Mouse (Mus musculus): ENCODE results near the gene Mfsd12. TPM values are rescaled to one million over a fixed set of nuclear protein-coding genes. Genes with fewer than 3 reads are reported as not detected.

Gene Mfsd12
- total RNA-seq, 2 experiments from 2014 or later: 15.9 to 29.7 TPM

DNA sequence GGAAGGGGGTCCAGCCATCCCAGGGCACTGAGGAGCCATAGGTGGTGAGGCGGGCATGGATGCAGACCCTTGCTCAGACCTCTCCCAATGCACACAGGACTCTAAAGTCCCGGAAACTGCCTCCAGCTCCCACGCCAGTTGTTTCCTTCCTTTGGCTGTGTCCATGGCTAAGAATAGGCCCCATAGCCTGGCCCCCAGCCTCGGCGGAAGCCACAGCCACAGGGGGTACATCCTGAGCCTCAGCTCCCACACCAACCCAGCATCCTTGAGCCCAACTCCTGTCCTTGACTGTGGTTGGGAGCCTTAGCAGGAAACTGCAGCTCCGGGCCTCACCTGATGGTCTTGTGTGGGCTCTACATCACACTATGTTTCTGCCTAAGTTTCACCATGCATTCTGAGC is 30.4 kb upstream of the Mfsd12 start:
- no peak for ATAC-seq (replicated peaks; ENCODE audit: low FRiP score, poor library complexity, severe bottlenecking)

DNA sequence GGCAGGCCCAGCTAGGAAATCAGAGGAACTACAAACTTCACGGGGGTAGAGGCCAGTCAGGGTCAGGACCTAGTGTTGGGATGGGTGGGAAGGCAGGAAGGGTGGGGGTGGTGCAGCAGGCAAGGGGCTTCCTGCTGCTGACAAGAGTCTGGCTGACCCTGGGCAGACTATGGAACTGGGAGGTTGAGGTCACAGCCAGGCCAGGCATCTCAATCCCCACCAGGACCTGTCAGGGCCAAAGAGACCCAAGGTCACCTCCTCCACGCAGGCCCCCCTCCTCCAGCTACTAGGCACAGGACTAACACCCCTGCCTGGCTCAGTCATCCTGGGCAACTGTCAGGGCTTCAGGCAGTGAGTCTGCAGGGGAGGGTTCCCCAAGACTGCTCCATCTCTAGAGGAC is 29.3 kb upstream of the Mfsd12 start:
- no peak for ATAC-seq (replicated peaks; ENCODE audit: low FRiP score, poor library complexity, severe bottlenecking)

GRCm38 (mm10) chr10:81328386-81328785 is 28.9 kb upstream of the Mfsd12 start, which contains the start of gene Tbxa2r:
TSS of gene Tbxa2r (plus strand) at chr10:81328731.
- ATAC-seq (replicated peaks; ENCODE audit: low FRiP score, poor library complexity, severe bottlenecking): 0 out of 2 replicates have a peak, but pooled peaks have one; percentile 17

GRCm38 (mm10) chr10:81329194-81329975 is 27.9 kb upstream of the Mfsd12 start:
- ATAC-seq (replicated peaks; ENCODE audit: low FRiP score, poor library complexity, severe bottlenecking): no peak

DNA sequence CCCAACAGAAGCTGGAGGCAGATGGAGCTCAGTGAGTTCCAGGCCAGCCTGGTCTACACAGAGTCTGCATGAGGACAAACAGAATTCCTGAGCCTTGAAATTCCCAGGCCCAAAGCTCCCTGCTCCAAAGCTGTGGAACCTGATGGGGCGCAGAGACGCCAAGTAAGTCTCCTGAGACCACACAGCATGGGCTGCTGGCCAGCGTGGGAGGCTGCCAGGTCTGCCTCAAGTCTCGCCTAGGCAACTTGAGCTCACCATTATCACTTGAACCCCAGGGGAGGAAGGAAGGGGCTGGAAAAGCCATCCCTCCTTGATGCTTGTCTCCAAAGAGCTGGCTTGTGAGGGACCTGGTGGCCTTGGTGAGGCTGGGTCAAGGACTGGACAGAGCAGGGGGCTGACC is 27.3 kb upstream of the Mfsd12 start:
- ATAC-seq (replicated peaks; ENCODE audit: low FRiP score, poor library complexity, severe bottlenecking): no peak

DNA sequence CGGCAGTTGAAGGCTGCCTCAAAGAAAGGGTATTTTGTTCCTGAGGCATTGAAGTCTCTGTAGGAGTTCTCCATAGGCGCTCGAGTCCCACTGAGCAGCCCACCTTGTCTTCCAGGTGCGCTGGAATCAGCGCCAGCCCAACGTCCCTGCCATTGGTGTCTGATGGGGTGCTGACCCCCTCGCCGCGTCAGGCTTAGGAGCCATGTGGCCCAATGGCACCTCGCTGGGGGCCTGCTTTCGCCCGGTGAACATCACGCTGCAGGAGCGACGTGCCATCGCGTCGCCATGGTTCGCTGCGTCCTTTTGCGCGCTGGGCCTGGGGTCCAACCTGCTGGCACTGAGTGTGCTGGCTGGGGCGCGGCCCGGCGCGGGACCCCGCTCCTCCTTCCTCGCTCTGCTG is 25.0 kb upstream of the Mfsd12 start:
- no peak for ATAC-seq (replicated peaks; ENCODE audit: low FRiP score, poor library complexity, severe bottlenecking)

GRCm38 (mm10) chr10:81334324-81334723 is 23.0 kb upstream of the Mfsd12 start:
- ATAC-seq (replicated peaks; ENCODE audit: low FRiP score, poor library complexity, severe bottlenecking): no peak

- ATAC-seq (replicated peaks; ENCODE audit: low FRiP score, poor library complexity, severe bottlenecking): no peak
Measured at GRCm38 (mm10) chr10:81335393-81336340, 21.6 kb upstream of the Mfsd12 start.

- no peak for ATAC-seq (replicated peaks; ENCODE audit: low FRiP score, poor library complexity, severe bottlenecking)
Measured at GRCm38 (mm10) chr10:81336558-81336957, 20.7 kb upstream of the Mfsd12 start.

DNA sequence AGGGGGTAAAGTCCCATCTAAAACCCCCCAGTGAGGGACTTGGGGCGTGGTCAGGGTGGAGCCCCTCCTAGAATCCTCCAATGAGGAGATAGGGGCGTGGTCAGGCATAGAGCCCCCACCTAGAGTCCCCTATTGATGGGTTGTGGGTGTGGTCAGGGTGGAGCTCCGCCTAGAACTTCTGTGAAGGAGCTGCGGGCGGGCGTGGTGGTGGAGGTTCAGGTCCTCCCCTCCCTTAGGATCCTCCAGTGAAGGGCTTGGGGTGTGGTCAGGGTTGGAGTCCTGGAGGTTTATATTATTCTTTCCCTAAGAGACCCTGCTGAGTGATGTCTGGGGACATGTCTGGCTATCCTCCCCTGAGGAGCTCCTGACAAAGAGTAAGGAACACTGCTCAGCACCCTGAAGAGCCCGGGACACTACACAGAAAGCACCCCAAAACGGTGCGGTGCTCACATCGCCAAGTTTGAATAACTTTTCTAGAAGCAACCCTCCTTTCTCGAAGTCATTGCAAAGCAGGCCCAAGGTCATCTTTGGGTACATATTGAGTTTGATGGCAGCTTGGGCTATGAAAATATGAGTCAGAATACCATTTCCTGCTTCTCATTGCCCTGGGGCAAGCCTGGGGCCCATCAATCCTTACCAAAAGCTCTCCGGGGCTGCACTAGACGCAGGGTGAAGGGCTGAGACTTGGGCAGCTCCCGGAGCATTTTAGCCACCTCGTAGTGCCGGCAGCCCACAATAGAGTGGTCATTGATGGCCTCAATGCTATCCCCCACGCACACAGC is 16.5 kb upstream of the Mfsd12 start:
- ATAC-seq (replicated peaks; ENCODE audit: low FRiP score, poor library complexity, severe bottlenecking): no peak; the same call in 1 of the 2 replicates

GRCm38 (mm10) chr10:81341333-81341949 is 15.8 kb upstream of the Mfsd12 start:
- ATAC-seq (replicated peaks; ENCODE audit: low FRiP score, poor library complexity, severe bottlenecking): peak; percentile 56; the same call in 1 of the 2 replicates

DNA sequence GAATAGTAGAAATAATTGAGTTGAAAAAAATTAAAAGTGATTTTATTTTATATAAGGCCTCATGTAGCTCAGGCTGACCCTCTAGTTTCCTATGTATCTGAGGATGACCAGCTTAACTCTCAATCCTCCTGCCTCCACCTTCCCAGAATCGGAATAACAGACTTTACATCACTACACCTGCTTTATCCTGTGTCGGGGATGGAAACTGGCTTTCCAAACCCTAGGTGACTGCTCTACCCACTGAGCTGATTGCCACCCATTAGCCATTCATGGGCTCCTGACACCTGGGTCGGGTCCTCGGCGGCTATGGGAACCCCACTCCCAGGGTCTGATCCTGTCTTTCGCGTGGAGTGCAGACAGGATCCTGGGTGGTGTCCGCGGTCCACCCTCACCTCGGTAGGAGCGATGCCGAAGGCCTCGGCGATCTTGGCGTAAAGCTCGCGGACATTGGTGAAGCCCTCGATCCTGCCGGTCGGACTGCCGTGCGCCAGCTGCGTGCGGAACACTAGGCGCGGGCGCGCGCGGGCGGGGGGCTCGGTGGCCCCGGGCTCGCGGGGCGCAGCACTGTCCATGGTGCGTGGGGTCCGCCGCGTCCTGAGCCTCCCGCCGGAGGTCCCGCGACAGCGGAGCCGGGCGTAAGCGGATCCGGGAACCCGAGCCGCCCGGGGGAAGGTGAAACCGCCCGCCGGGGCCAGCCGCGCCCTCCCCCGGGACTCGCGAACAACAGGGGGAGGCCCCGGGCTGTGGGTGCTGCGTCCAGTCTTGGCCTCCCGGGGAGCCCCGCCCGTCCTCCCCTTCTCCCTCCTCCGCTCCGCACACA is 14.4 kb upstream of the Mfsd12 start, which contains the start of gene Gipc3:
Gipc3 (minus strand) TSS at position 581 of the 820 bp plus-strand sequence.
- ATAC-seq (replicated peaks; ENCODE audit: low FRiP score, poor library complexity, severe bottlenecking): no peak

- ATAC-seq (replicated peaks; ENCODE audit: low FRiP score, poor library complexity, severe bottlenecking): no peak
Measured at GRCm38 (mm10) chr10:81344421-81345161, 12.7 kb upstream of the Mfsd12 start.

GRCm38 (mm10) chr10:81345162-81345534 is 12.1 kb upstream of the Mfsd12 start:
- no peak for ATAC-seq (replicated peaks; ENCODE audit: low FRiP score, poor library complexity, severe bottlenecking)

GRCm38 (mm10) chr10:81346453-81347067 is 10.7 kb upstream of the Mfsd12 start:
- peak; percentile 59 for ATAC-seq (replicated peaks; ENCODE audit: low FRiP score, poor library complexity, severe bottlenecking)

DNA sequence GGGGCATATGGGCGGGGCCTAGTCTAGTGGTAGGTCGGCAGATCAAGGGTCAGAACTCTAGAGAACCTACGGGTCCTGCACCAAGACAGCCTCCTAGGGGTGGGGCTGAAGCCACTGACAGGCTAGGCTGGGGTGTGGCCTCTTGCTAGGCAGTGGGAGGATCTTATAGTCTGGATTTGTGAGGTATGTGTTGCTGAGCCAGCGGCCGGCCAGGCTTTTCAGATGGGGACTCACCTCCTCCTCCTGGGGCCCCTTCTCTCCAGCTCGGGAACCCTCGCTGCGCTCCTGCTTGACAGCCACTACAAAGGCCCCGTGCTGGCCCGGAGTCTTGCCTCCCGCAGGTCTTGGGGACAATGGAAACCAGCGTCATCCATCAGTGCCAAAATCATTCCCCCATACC is 8.1 kb upstream of the Mfsd12 start:
- peak; percentile 62 for ATAC-seq (replicated peaks; ENCODE audit: low FRiP score, poor library complexity, severe bottlenecking)

DNA sequence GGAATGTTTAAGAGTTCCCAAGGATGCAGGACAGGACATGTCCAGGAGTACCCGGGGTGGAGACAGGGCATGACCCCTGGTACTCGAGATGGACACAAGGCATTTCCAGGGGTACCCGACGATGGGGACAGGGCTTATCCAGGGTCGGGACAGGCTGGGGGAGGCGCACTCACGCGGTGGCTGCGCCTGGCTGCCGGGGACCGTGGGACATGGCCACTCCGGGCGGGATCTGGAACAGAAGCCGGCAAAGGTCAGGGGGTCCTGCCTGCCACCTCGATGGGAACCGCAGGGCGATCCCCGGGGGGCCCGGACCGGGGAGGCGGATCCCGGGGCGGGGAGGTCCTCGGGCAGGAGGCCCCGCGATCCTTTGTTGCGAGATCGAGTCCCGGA is 7.3 kb upstream of the Mfsd12 start:
- ATAC-seq (replicated peaks; ENCODE audit: low FRiP score, poor library complexity, severe bottlenecking): no peak

All from erythroid progenitor cell, adult 5-6 weeks (primary cell).